Mouse (Mus musculus) limb, embryonic 10.5 days (tissue): ENCODE measurements around the gene Elfn1. TPM values are rescaled to one million over a fixed set of nuclear protein-coding genes. Genes with fewer than 3 reads are reported as not detected.
"Not testable (repeated sequence)": the region's sequence is repeated elsewhere in the genome, so short reads cannot be mapped to it uniquely, and the experiment has no call there.

Experiments
- DNase-seq: peaks from one replicate; pipeline ENCODE4 v3.0.0-alpha.2; 2017; ENCODE audit warnings: low spot score
- H3K27ac ChIP-seq: fragments of 300-500 bp; sonication (generic); 2 replicates; pipeline ENCODE4 v1.5.1; 2016; ENCODE audit warnings: mild to moderate bottlenecking
- H3K27me3 ChIP-seq: fragments of 300-500 bp; sonication (generic); 2 replicates; pipeline ENCODE4 v1.6.1; 2016; ENCODE audit warnings: low read depth, mild to moderate bottlenecking; ENCODE audit not compliant: poor library complexity, severe bottlenecking
- H3K36me3 ChIP-seq: fragments of 300-500 bp; sonication (generic); 2 replicates; pipeline ENCODE4 v1.6.1; 2016; ENCODE audit warnings: mild to moderate bottlenecking, moderate library complexity
- H3K4me1 ChIP-seq: fragments of 300-500 bp; sonication (generic); 2 replicates; pipeline ENCODE4 v1.6.1; 2016
- H3K4me3 ChIP-seq: fragments of 300-500 bp; sonication (generic); 2 replicates; pipeline ENCODE4 v1.5.1; 2016; ENCODE audit warnings: mild to moderate bottlenecking, moderate library complexity
- H3K9me3 ChIP-seq: fragments of 300-500 bp; sonication (generic); replicated peaks from 2 replicates; pipeline ENCODE4 v1.6.1; 2016; ENCODE audit warnings: mild to moderate bottlenecking
- WGBS: fragments of 180-500 bp; shearing (Covaris S2); methylation state at CpG from one replicate; pipeline ENCODE4 v1.1.7; 2016; 5-methylcytosine and 5-hydroxymethylcytosine counted together
- polyA plus RNA-seq: library from polyadenylated mRNA; unstranded; fragments of >200 nt; fragmentation: Nextera tagmentation; extraction: Ambion mirVana; gene quantifications from 2 replicates; pipeline ENCODE4 v1.2.1, GENCODE M21; 2016

Elfn1 gene
- polyA plus RNA-seq, 1 experiment from 2014 or later: 0.10 TPM

GRCm38 (mm10) chr5:139985073-139985746 lies 77.5 kb downstream of the Elfn1 start:
- Histone ChIP-seq H3K36me3 (no peaks in the 10 kb centered on the region), H3K27ac (no peak overlapping the region), H3K4me1 (peaks cover 5% of the 10 kb centered on the region), H3K27me3 (0 out of 2 replicates have a peak, but pooled peaks cover 4% of the 10 kb centered on the region), H3K9me3 (no peaks in the 10 kb centered on the region), H3K4me3 (no peak overlapping the region)
- no peak for DNase-seq
- 43% methylated on average over 18 of the region's 18 CpGs for WGBS

GRCm38 (mm10) chr5:139991531-139991930 lies 83.8 kb downstream of the Elfn1 start:
- Histone ChIP-seq H3K4me1 (no peaks in the 10 kb centered on the region), H3K36me3 (no peaks in the 10 kb centered on the region), H3K27me3 (no peaks in the 10 kb centered on the region), H3K9me3 (no peaks in the 10 kb centered on the region), H3K27ac (no peak overlapping the region), H3K4me3 (no peak overlapping the region)
- DNase-seq: no peak
- 94% methylated on average over 3 of the region's 3 CpGs for WGBS

GRCm38 (mm10) chr5:139998321-139998720 lies 90.6 kb downstream of the Elfn1 start:
- H3K27me3 ChIP-seq, DNase-seq, H3K9me3 ChIP-seq, H3K36me3 ChIP-seq, H3K27ac ChIP-seq, H3K4me3 ChIP-seq: not testable (repeated sequence)
- WGBS: 74% methylated on average over 12 of the region's 12 CpGs
- H3K4me1 ChIP-seq: peaks cover 17% of the 10 kb centered on the region

- no peak for DNase-seq
- H3K36me3 ChIP-seq: no peaks in the 10 kb centered on the region
- peaks cover 17% of the 10 kb centered on the region for H3K4me1 ChIP-seq
- H3K27ac ChIP-seq: no peak overlapping the region
- no peak overlapping the region for H3K4me3 ChIP-seq
- no peaks in the 10 kb centered on the region for H3K9me3 ChIP-seq
- no peaks in the 10 kb centered on the region for H3K27me3 ChIP-seq
- 30% methylated on average over 6 of the region's 6 CpGs for WGBS
These were observed 91.2 kb downstream of the Elfn1 start for GRCm38 (mm10) chr5:139998916-139999315.

GRCm38 (mm10) chr5:140002541-140002940 lies 94.8 kb downstream of the Elfn1 start:
- 59% methylated on average over 3 of the region's 3 CpGs for WGBS
- H3K27me3 ChIP-seq: no peaks in the 10 kb centered on the region
- no peaks in the 10 kb centered on the region for H3K9me3 ChIP-seq
- H3K36me3 ChIP-seq: peaks cover 2% of the 10 kb centered on the region; the same call in 1 of the 2 replicates
- no peak overlapping the region for H3K4me3 ChIP-seq
- no peak for DNase-seq
- peaks cover 17% of the 10 kb centered on the region for H3K4me1 ChIP-seq
- no peak overlapping the region for H3K27ac ChIP-seq

- no peak for DNase-seq
- WGBS: 86% methylated on average over 8 of the region's 8 CpGs
- peaks cover 20% of the 10 kb centered on the region for H3K4me1 ChIP-seq
These were observed 99.1 kb downstream of the Elfn1 start for GRCm38 (mm10) chr5:140006861-140007260.

GRCm38 (mm10) chr5:140007656-140008522 lies 100.1 kb downstream of the Elfn1 start:
- Histone ChIP-seq H3K4me1 (peaks cover 21% of the 10 kb centered on the region), H3K4me3 (no peak overlapping the region), H3K9me3 (no peaks in the 10 kb centered on the region), H3K27me3 (no peaks in the 10 kb centered on the region), H3K36me3 (peaks cover 16% of the 10 kb centered on the region), H3K27ac (peak overlapping the region; percentile 50)
- DNase-seq: no peak
- WGBS: 35% methylated on average over 9 of the region's 9 CpGs

More at GRCm38 (mm10) chr5:140006861-140007260, 99.1 kb downstream of the Elfn1 start:
- Histone ChIP-seq H3K4me3 (no peak overlapping the region), H3K36me3 (peaks cover 16% of the 10 kb centered on the region), H3K9me3 (no peaks in the 10 kb centered on the region), H3K27ac (no peak overlapping the region), H3K27me3 (no peaks in the 10 kb centered on the region)

- Histone ChIP-seq H3K36me3 (peaks cover 16% of the 10 kb centered on the region), H3K9me3 (no peaks in the 10 kb centered on the region), H3K27ac (0 out of 2 replicates have a peak overlapping the region, but pooled peaks have one; percentile 50), H3K4me3 (no peak overlapping the region), H3K27me3 (no peaks in the 10 kb centered on the region), H3K4me1 (peaks cover 26% of the 10 kb centered on the region)
- 75% methylated on average over 5 of the region's 5 CpGs for WGBS
- DNase-seq: no peak
These were observed 100.7 kb downstream of the Elfn1 start for GRCm38 (mm10) chr5:140008523-140008806.

- DNase-seq: no peak
- Histone ChIP-seq H3K36me3 (peaks cover 16% of the 10 kb centered on the region), H3K9me3 (no peaks in the 10 kb centered on the region), H3K27me3 (no peaks in the 10 kb centered on the region), H3K4me1 (peaks cover 33% of the 10 kb centered on the region), H3K4me3 (no peak overlapping the region), H3K27ac (no peak overlapping the region)
- WGBS: 73% methylated on average over 7 of the region's 7 CpGs
These were observed 101.4 kb downstream of the Elfn1 start for GRCm38 (mm10) chr5:140009083-140009655.

- Histone ChIP-seq H3K4me3 (no peak overlapping the region), H3K4me1 (peaks cover 35% of the 10 kb centered on the region), H3K27me3 (no peaks in the 10 kb centered on the region), H3K36me3 (peaks cover 16% of the 10 kb centered on the region), H3K9me3 (no peaks in the 10 kb centered on the region), H3K27ac (no peak overlapping the region)
- DNase-seq: no peak
- 81% methylated on average over 3 of the region's 3 CpGs for WGBS
These were observed 102.7 kb downstream of the Elfn1 start for GRCm38 (mm10) chr5:140010405-140010804.

- Histone ChIP-seq H3K27me3 (no peaks in the 10 kb centered on the region), H3K4me3 (no peak overlapping the region), H3K9me3 (no peaks in the 10 kb centered on the region), H3K27ac (no peak overlapping the region; the same call in 1 of the 2 replicates), H3K36me3 (peaks cover 16% of the 10 kb centered on the region), H3K4me1 (peaks cover 35% of the 10 kb centered on the region)
- DNase-seq: no peak
- 81% methylated on average over 12 of the region's 12 CpGs for WGBS
These were observed 104.7 kb downstream of the Elfn1 start for GRCm38 (mm10) chr5:140012286-140012967.

- H3K36me3 ChIP-seq: peaks cover 5% of the 10 kb centered on the region
- WGBS: 76% methylated on average over 5 of the region's 5 CpGs
- no peaks in the 10 kb centered on the region for H3K9me3 ChIP-seq
- no peak for DNase-seq
- H3K4me1 ChIP-seq: peaks cover 23% of the 10 kb centered on the region
- no peaks in the 10 kb centered on the region for H3K27me3 ChIP-seq
- H3K4me3 ChIP-seq: no peak overlapping the region
- H3K27ac ChIP-seq: no peak overlapping the region
These were observed 105.9 kb downstream of the Elfn1 start for GRCm38 (mm10) chr5:140013652-140014051.
